Mouse (Mus musculus) left cerebral cortex, adult 2 months (tissue): ENCODE results near the gene Ubqln4. TPM values are rescaled to one million over a fixed set of nuclear protein-coding genes. Genes with fewer than 3 reads are reported as not detected.
A peak's percentile ranks its signal among the peaks of the same experiment; 100 is the strongest.
"Not testable (repeated sequence)": the region's sequence is repeated elsewhere in the genome, so short reads cannot be mapped to it uniquely, and the experiment has no call there.

Experiments used
- DNase-seq, 2 experiments: peaks; one replicate each; pipeline ENCODE4 v3.0.0; 2021 to 2022; ENCODE audit warnings: low spot score in 2 of 2, mixed read lengths in 1 of 2; ENCODE audit errors: extremely low spot score in 1 of 2
- H3K27ac ChIP-seq: fragments of 200-600 bp; 2 replicates; pipeline ENCODE4 v1.8.1; 2022
- H3K4me3 ChIP-seq: fragments of 200-600 bp; 2 replicates; pipeline ENCODE4 v1.8.1; 2022
- CTCF ChIP-seq: fragments of 200-600 bp; IDR thresholded peaks from 2 replicates; pipeline ENCODE4 v1.8.1; 2022; ENCODE audit warnings: antibody characterized with exemption, mild to moderate bottlenecking, moderate library complexity
- intact Hi-C: fragments of 180-260 bp; cut with DNase I; formaldehyde crosslinking; loops from one replicate; pipeline ENCODE4 v1.15.1; 2025
- total RNA-seq, 2 experiments: library from RNA; stranded (reverse); gene quantifications; 2 replicates each; pipeline ENCODE4 v1.2.3; 2021

Gene Ubqln4
- total RNA-seq, 2 experiments from 2014 or later, result 137 to 148 TPM

DNA sequence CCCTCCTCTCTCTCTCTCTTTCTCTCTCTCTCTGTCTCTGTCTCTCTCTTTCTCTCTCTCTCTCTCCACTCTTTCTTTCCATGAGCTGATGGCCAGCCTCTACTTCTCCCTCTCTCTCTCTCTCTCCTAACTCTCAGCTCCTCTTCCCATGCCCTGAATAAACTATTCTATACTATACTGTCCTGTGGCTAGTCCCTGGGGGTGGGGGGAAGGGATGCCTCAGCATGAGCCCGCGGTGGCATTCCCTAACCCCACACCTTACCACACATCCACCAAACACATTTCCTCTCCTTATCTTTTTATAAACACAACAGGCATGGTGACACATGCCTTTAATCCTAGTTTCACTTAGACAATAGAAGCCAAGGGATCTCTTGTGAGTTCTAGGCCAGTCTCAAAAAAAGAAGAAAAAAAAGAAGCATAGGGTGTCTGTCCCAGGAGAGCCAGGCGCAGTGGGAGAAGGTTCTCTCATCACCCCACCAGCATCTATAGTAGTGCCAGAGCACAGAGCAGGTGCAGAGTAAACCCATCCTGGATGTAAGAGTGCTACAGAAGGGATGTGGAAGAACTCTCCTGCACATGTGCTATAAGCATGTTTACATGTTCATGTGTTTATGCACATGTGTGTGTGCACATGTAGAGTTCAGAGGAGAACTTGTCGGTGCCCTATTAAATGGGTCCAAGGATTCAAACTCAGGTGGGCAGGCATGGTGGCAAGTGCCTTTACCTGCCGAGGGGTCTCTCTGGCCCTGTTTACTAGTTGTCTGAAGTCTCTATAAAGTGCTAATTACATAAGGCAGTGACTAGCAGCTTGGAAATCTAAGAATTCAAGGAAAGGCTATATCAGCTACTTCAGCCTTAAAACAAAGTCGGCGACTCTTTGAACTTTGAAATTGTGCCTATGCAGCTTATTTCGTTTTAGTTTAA, 25.2 kb downstream of the Ubqln4 start:
- DNase-seq, result no peak

DNA sequence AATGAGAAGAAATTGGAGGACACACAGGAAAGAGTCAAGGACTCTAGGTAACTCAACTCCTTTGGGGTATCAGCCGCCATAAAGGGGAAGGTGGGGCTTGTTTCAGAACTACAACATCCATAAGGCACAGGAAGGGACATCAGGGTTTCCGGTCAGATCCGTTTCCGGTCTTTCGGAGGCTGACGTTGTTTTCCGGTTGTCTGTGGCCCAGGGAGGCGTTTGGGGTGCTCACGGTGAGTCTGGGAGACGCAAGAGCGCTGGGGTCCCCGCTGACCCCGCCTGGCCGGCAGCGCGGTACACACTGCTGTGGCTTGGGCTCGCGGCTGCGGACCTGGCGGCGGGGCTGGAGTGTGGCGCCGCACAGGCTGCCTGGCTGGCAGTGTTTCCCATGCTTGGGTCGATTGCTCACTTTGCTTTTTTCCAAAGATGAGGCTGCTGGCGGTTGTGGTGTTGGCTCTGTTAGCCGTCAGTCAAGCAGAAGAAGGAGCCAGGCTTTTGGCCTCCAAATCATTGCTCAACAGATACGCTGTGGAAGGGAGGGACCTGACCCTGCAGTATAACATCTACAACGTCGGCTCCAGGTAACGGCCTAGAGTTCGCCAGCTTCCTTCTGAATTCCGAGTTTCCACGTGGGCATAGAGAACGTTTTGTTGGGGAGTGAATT, 26.0 kb downstream of the Ubqln4 start:
- no peak for TF ChIP-seq CTCF
- Histone ChIP-seq H3K27ac (peak overlapping the region; percentile 75), H3K4me3 (peak overlapping the region; percentile 92)
- intact Hi-C loops, result no loop called here
- DNase-seq, result peak; percentile 73 to 77

More for the DNA sequence above, 25.2 kb downstream of the Ubqln4 start:
- H3K4me3 ChIP-seq, result peak overlapping the region; percentile 92
- TF ChIP-seq CTCF, result no peak
- H3K27ac ChIP-seq, result peak overlapping the region; percentile 75; the same call in 1 of the 2 replicates
- intact Hi-C loops, result no loop called here

DNA sequence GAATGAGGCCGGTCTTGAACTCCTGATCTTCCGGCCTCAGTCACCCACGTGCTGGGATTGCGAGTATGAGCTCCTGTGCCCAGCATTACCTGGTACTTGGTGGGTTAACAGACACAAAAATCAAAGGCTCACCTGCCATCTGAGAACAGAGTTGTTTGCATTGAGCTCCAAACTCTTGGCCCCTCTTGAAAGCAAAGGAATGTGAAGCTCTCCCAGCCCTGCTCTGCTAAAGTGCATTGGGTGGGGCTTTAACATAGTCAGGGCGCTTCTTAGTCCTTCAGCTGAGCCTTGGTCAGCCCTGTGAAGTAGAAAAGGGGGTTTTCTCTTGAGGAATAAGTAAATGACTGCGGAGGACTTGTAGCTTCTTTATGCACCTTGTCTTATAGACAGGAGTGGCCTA, 32.2 kb downstream of the Ubqln4 start:
- H3K27ac ChIP-seq, result no peak overlapping the region
- no peak for TF ChIP-seq CTCF
- DNase-seq, result no peak
- intact Hi-C loops, result no loop called here
- H3K4me3 ChIP-seq, result no peak overlapping the region

DNA sequence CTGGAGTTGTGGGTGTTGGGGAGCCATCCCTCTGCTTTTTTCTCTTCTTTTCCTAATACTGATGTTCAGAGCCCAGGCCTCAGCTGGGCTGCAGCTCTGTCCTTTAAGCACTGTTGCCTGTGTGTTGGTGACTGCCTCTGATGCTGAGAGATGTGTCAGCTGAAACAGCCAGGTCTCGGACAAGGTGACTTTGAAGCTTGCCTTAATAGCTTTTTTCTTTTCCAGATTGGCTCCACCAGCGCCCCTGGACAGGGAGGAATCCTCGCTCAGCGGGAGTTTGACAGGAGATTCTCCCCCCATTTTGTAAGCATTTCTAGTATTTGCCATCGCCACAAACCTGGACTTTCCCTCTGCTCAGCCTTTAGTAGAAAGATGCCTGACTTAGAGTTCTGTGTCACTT, 33.1 kb downstream of the Ubqln4 start:
- Histone ChIP-seq H3K27ac (no peak overlapping the region), H3K4me3 (no peak overlapping the region)
- no peak for TF ChIP-seq CTCF
- DNase-seq, result no peak
- intact Hi-C loops, result no loop called here

DNA sequence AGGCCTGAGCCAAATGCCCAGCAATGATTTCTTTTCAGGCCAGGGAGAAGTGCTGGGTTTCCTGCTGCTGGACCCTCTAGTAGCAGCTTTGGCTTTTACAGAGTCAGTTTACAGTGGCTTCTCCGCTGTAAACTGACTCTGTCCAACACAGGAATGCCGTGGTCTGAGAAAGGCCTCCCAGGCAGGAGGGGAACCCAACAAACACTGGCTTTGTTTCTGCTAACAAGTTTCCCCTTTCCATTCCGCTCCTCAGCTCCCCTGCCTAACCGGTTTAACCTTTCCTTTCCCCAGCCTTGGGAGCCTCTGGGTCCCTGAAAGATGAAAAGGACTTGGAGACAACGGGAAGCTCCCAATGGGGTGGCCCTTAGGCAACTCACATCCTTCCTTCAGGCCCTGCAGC, 36.7 kb downstream of the Ubqln4 start:
- Histone ChIP-seq H3K27ac (no peak overlapping the region), H3K4me3 (no peak overlapping the region)
- DNase-seq, result no peak
- intact Hi-C loops, result loop anchor here (5.0 kb wide), 1 partner anchor 147 kb away; no protein-coding TSS in a partner anchor
- no peak for TF ChIP-seq CTCF

DNA sequence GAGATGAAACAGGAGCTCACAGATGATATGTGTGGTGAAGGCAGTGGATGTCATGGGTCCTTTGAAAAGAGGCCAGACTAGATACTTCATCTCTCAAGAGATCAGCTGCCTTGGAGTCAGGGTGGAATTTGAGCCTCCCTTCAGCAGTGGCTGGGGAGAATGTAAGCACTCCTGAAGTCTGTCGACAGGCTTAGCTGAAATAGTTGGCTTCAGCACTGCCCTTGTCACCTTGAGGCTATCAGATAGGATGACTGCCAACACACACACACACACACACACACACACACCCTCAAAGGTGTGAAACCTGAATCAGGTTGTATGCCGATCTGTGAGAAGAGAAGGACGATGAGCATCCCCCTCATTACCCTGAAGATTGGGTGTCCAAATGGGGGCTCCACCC, 37.5 kb downstream of the Ubqln4 start:
- DNase-seq, result no peak
- Histone ChIP-seq H3K4me3 (no peak overlapping the region), H3K27ac (no peak overlapping the region)
- TF ChIP-seq CTCF, result no peak
- intact Hi-C loops, result loop anchor here (5.0 kb wide), 1 partner anchor 146 kb away; no protein-coding TSS in a partner anchor

DNA sequence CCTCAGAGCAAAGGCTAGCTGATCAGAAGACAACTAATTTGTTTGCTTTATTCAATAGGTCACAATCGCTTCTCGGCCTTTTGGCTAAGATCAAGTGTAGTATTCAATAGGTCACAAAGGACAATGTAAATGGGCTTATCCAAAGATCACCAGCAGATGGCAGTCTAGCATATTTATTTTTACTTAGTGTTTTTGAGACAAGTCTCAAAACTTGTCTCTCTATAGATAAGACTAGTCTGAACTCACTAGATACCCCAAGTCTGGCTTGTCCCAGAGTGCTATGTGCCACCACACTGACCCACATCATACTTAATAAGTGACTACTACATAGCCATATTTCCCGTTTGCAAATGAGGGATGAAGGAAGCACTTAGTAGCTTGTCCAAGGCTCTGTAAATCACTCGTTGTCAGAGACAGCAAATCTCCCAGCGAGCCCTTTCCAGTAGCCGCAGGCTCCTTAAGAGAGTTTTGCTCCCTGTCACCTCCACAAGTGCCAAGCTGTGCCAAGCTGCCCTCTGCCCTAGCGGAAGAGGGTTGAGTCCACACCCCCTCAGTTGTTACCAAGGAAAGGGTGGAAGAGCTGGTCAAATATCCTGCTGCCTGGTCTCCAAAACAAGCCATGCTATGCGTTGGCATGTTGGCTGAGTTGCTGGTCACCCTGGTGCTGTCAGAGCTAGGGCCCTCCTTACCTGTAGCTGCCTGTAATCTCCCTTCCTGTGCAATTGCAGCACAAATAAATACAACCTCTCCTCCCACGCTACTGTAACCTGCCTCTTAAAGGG, 38.6 kb downstream of the Ubqln4 start:
- no peak for DNase-seq
- Histone ChIP-seq H3K27ac (no peak overlapping the region), H3K4me3 (no peak overlapping the region)
- intact Hi-C loops, result loop anchor here (5.0 kb wide), 1 partner anchor 145 kb away; no protein-coding TSS in a partner anchor
- TF ChIP-seq CTCF, result peak; percentile 72

DNA sequence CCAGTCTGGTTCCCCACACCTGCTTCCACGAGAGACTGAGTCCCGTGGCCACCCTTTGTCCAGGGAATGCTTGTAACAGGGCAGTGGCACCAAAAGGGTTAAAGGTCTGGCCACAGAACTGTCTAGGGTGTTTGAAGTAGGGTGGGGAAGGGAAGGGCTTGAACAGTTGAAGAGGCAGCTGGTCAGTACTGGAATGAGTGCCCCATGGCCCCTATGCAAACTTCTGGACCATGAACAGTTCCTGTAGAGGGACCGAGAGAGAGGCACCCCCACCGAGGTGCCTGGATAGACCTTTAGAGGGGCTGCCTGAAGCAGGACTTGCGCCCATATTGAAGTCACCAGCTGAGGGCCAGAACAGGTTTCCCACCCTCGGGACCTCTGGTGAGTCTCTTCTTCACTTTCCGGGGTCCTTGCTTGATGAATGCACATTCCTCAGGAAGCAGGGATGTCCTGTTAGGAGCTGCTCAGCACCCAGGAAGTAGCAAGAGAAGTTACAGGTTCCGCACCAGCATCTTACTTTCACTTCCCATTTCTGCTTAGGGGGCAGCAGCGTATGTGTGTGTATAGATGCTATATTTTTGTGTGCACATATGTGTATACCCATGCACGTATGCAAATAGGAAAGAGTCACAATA, 39.5 kb downstream of the Ubqln4 start:
- intact Hi-C loops, result loop anchor here (5.0 kb wide), 1 partner anchor 144 kb away; no protein-coding TSS in a partner anchor
- no peak for TF ChIP-seq CTCF
- Histone ChIP-seq H3K27ac (no peak overlapping the region), H3K4me3 (no peak overlapping the region)
- no peak for DNase-seq

DNA sequence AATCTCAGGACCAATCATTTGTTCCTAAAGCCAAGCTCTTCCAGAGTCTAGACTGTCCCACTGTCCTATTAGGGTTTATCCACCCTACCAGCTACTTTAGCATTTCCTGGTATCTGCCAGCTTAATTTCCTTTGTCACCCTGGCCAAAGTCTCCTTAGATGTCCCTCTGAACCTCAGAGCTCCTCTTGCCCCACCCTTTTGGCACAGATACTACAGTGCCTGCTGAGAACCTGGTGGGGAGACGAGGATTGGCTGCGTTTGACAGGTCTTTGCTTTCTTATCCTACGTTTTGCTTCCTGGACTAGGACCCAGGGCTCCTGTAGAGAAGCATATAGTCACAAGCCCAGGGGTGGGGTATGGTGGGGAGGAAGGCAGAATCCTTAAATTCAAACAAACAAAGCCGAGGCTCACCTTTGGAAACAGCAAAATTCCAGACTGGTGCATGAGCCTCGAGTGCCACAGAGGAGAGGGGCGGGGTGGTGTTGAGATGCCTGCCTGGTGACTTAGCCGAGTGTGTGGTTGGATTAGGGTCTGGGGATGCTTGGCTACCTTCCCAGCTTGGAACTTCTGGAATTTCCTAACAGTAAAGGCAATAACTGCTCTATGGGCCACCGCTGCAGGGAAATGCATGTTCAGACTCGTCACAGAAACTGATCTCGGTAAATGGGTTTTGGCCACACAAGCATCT, 40.5 kb downstream of the Ubqln4 start:
- no peak for TF ChIP-seq CTCF
- Histone ChIP-seq H3K27ac (no peak overlapping the region), H3K4me3 (no peak overlapping the region)
- DNase-seq, result no peak
- intact Hi-C loops, result loop anchor here (5.0 kb wide), 1 partner anchor 143 kb away; no protein-coding TSS in a partner anchor

DNA sequence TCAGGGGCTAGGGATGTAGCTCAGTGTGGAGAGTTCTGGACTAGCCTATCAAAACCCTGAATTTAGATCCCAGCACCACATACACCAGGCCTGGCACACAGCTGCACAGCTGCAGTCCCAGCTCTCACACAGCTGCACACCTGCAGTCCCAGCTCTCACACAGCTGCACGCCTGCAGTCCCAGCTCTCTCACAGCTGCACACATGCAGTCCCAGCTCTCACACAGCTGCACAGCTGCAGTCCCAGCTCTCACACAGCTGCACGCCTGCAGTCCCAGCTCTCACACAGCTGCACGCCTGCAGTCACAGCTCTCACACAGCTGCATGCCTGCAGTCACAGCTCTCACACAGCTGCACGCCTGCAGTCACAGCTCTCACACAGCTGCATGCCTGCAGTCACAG, 43.0 kb downstream of the Ubqln4 start:
- H3K4me3 ChIP-seq, DNase-seq, H3K27ac ChIP-seq, intact Hi-C loops: not testable (repeated sequence)

DNA sequence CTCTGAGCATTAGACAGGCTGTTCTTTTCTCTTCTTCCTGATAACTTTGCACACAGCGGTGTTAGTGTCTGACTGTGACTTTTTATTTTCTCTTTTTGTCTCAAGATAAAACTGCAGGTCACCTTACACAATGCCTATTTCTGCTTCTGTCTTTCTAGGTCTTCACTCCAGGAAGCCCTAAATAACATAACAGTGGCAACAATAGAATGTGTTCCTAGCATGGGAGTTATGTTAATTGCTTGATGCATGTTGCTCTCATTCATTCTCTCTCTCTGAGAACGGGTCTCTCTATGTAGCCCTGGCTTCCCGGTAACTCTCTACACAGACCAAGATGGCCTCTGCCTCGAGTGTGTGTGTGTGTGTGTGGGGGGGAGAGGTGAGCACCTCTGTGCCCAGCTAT, 48.9 kb downstream of the Ubqln4 start:
- intact Hi-C loops, result no loop called here
- no peak overlapping the region for H3K4me3 ChIP-seq
- no peak for TF ChIP-seq CTCF
- no peak overlapping the region for H3K27ac ChIP-seq
- no peak for DNase-seq
